Mouse (Mus musculus): Measurements from ENCODE around the gene Gm21970. TPM values are rescaled to one million over a fixed set of nuclear protein-coding genes. Genes with fewer than 3 reads are reported as not detected.

Gm21970 gene
- polyA plus RNA-seq, 2 experiments from 2014 or later, result 1.9 TPM; not detected in 1

GRCm38 (mm10) chr16:91443211-91443611, 51.7 kb downstream of the Gm21970 start:
- ATAC-seq, result no peak

- ATAC-seq, result no peak
These were observed 53.3 kb downstream of the Gm21970 start for GRCm38 (mm10) chr16:91444847-91445246.

- peak; percentile 75 for ATAC-seq
These were observed 54.0 kb downstream of the Gm21970 start for GRCm38 (mm10) chr16:91445566-91445965.

GRCm38 (mm10) chr16:91446778-91447511, 55.4 kb downstream of the Gm21970 start:
- ATAC-seq, result peak; percentile 24

- ATAC-seq, result no peak
These were observed 56.0 kb downstream of the Gm21970 start for GRCm38 (mm10) chr16:91447512-91447900.

- ATAC-seq, result peak; percentile 9
These were observed 56.6 kb downstream of the Gm21970 start for GRCm38 (mm10) chr16:91448088-91448487.

GRCm38 (mm10) chr16:91448895-91449294, 57.4 kb downstream of the Gm21970 start:
- no peak for ATAC-seq

- no peak for ATAC-seq
These were observed 58.9 kb downstream of the Gm21970 start for GRCm38 (mm10) chr16:91450137-91451064.

GRCm38 (mm10) chr16:91451949-91452348, 60.4 kb downstream of the Gm21970 start:
- ATAC-seq, result peak; percentile 30

- peak; percentile 50 for ATAC-seq
These were observed 60.9 kb downstream of the Gm21970 start for GRCm38 (mm10) chr16:91452363-91452896.

GRCm38 (mm10) chr16:91455868-91456267, 64.3 kb downstream of the Gm21970 start:
- ATAC-seq, result no peak

GRCm38 (mm10) chr16:91458301-91458746, 66.8 kb downstream of the Gm21970 start:
- ATAC-seq, result peak; percentile 62

- ATAC-seq, result no peak
These were observed 67.5 kb downstream of the Gm21970 start for GRCm38 (mm10) chr16:91458976-91459375.

- ATAC-seq, result no peak
These were observed 67.9 kb downstream of the Gm21970 start for GRCm38 (mm10) chr16:91459396-91459795.

GRCm38 (mm10) chr16:91459841-91460370, 68.4 kb downstream of the Gm21970 start:
- ATAC-seq, result no peak

- peak; percentile 14 for ATAC-seq
These were observed 69.6 kb downstream of the Gm21970 start for GRCm38 (mm10) chr16:91461066-91461638.

- no peak for ATAC-seq
These were observed 70.3 kb downstream of the Gm21970 start for GRCm38 (mm10) chr16:91461773-91462181.

- no peak for ATAC-seq
These were observed 71.1 kb downstream of the Gm21970 start for GRCm38 (mm10) chr16:91462644-91463043.

GRCm38 (mm10) chr16:91463400-91463799, 71.9 kb downstream of the Gm21970 start:
- ATAC-seq, result no peak

GRCm38 (mm10) chr16:91463836-91464400, 72.4 kb downstream of the Gm21970 start:
- ATAC-seq, result no peak

- ATAC-seq, result peak; percentile 74
These were observed 73.3 kb downstream of the Gm21970 start for GRCm38 (mm10) chr16:91464594-91465504.
